Mouse (Mus musculus) small intestine, adult 2 months (tissue): ENCODE results near the gene Pde4dip.

Experiments
- CTCF ChIP-seq: fragments of 200-500 bp; IDR thresholded peaks from 2 replicates; pipeline ENCODE4 v1.5.1; 2012; ENCODE audit warnings: low read depth, mild to moderate bottlenecking, control low read depth, inconsistent platforms, low read length, moderate library complexity, mixed read lengths; ENCODE audit not compliant: insufficient replicate concordance, insufficient read length; ENCODE audit errors: extremely low read depth
- POLR2A ChIP-seq: fragments of 200-500 bp; IDR thresholded peaks from 2 replicates; pipeline ENCODE4 v1.6.1; 2012; ENCODE audit warnings: low read depth, mild to moderate bottlenecking, control low read depth, inconsistent platforms, low read length, moderate library complexity

GRCm38 (mm10) chr3:97696866-97697265 is 191.6 kb downstream of the Pde4dip start:
- TF ChIP-seq POLR2A (no peak), CTCF (no peak)
